Mouse (Mus musculus) hindbrain, embryonic 11.5 days (tissue): ENCODE results near the gene Rgl1. TPM values are rescaled to one million over a fixed set of nuclear protein-coding genes. Genes with fewer than 3 reads are reported as not detected.

Source experiments
- ATAC-seq: fragments of 200-750 bp; cut with Nextera tagmentation; 2 replicates; pipeline ENCODE4 v1.8.0; 2017; ENCODE audit warnings: mild to moderate bottlenecking, moderate TSS enrichment, moderate library complexity; ENCODE audit not compliant: low FRiP score
- DNase-seq: peaks from one replicate; pipeline ENCODE4 v3.0.0-alpha.2; 2015; ENCODE audit warnings: low spot score
- H3K27ac ChIP-seq: fragments of 300-500 bp; sonication (generic); 2 replicates; pipeline ENCODE4 v1.5.1; 2014; ENCODE audit warnings: mild to moderate bottlenecking, low read depth, low read length
- H3K27me3 ChIP-seq: fragments of 300-500 bp; sonication (generic); 2 replicates; pipeline ENCODE4 v1.6.1; 2014; ENCODE audit warnings: mild to moderate bottlenecking, low read length, moderate library complexity, mixed read lengths; ENCODE audit not compliant: control insufficient read depth, insufficient read depth
- H3K36me3 ChIP-seq: fragments of 300-500 bp; sonication (generic); 2 replicates; pipeline ENCODE4 v1.6.1; 2014; ENCODE audit warnings: mild to moderate bottlenecking, low read length, moderate library complexity, mixed read lengths; ENCODE audit not compliant: control insufficient read depth, insufficient read depth
- H3K4me1 ChIP-seq: fragments of 300-500 bp; sonication (generic); replicated peaks from 2 replicates; pipeline ENCODE4 v1.6.1; 2014; ENCODE audit warnings: low read length, mixed read lengths; ENCODE audit not compliant: control insufficient read depth, insufficient read depth
- H3K4me2 ChIP-seq: fragments of 300-500 bp; sonication (generic); replicated peaks from 2 replicates; pipeline ENCODE4 v1.6.1; 2014; ENCODE audit warnings: mild to moderate bottlenecking, low read depth, low read length
- H3K4me3 ChIP-seq: fragments of 300-500 bp; sonication (generic); 2 replicates; pipeline ENCODE4 v1.5.1; 2014; ENCODE audit warnings: low read depth, low read length
- H3K9ac ChIP-seq: fragments of 300-500 bp; sonication (generic); 2 replicates; pipeline ENCODE4 v1.6.1; 2014; ENCODE audit warnings: low read depth, low read length
- H3K9me3 ChIP-seq: fragments of 300-500 bp; sonication (generic); 2 replicates; pipeline ENCODE4 v1.6.1; 2016; ENCODE audit warnings: low read length; ENCODE audit not compliant: control insufficient read depth
- WGBS: fragments of 180-500 bp; shearing (Covaris S2); extraction: QIAGEN DNeasy Blood & Tissue Kit; methylation state at CpG from one replicate; pipeline ENCODE4 v1.1.7; 2014; 5-methylcytosine and 5-hydroxymethylcytosine counted together
- polyA plus RNA-seq: library from polyadenylated mRNA; unstranded; fragments of >200 nt; fragmentation: Nextera tagmentation; extraction: Ambion mirVana; gene quantifications from 2 replicates; pipeline ENCODE4 v1.2.1, GENCODE M21; 2014

Rgl1 gene
- polyA plus RNA-seq, 1 experiment from 2014 or later = 26.6 TPM

- H3K27ac ChIP-seq = no peak overlapping the region
- no peak overlapping the region for H3K9ac ChIP-seq
- H3K4me2 ChIP-seq = no peak overlapping the region
- H3K4me1 ChIP-seq = no peaks in the 10 kb centered on the region
- DNase-seq (no peak), ATAC-seq (no peak)
- 72% methylated on average over 4 of the region's 4 CpGs for WGBS
- H3K36me3 ChIP-seq = no peaks in the 10 kb centered on the region
- H3K27me3 ChIP-seq = no peaks in the 10 kb centered on the region
- H3K4me3 ChIP-seq = no peak overlapping the region
- no peaks in the 10 kb centered on the region for H3K9me3 ChIP-seq
Observed at GRCm38 (mm10) chr1:152514256-152514655, 251.9 kb downstream of the Rgl1 start.

DNA sequence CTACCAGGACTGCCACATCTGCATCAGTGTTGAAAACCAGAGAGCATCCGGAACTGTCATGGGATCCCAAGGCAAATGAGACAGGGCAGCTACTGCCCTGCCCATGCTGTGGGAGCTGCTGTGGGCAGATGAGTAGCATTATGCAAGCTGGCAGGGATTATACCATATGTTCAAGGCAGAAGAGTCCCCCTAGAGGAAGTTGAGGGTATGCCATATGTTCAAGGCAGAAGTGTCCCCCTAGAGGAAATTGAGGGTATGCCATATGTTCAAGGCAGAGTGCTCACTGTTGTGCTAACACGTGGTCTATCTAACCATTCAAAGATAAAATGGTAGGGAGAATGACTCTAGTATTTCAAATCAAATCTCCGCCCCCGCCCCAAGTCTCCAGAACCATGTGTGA is 254.9 kb downstream of the Rgl1 start:
- DNase-seq (peak; percentile 33), ATAC-seq (no peak)
- Histone ChIP-seq H3K27me3 (no peaks in the 10 kb centered on the region), H3K4me1 (no peaks in the 10 kb centered on the region), H3K4me2 (no peak overlapping the region), H3K36me3 (no peaks in the 10 kb centered on the region), H3K4me3 (no peak overlapping the region), H3K9me3 (no peaks in the 10 kb centered on the region), H3K9ac (no peak overlapping the region), H3K27ac (no peak overlapping the region)
- 70% methylated on average over 4 of the region's 4 CpGs for WGBS

DNA sequence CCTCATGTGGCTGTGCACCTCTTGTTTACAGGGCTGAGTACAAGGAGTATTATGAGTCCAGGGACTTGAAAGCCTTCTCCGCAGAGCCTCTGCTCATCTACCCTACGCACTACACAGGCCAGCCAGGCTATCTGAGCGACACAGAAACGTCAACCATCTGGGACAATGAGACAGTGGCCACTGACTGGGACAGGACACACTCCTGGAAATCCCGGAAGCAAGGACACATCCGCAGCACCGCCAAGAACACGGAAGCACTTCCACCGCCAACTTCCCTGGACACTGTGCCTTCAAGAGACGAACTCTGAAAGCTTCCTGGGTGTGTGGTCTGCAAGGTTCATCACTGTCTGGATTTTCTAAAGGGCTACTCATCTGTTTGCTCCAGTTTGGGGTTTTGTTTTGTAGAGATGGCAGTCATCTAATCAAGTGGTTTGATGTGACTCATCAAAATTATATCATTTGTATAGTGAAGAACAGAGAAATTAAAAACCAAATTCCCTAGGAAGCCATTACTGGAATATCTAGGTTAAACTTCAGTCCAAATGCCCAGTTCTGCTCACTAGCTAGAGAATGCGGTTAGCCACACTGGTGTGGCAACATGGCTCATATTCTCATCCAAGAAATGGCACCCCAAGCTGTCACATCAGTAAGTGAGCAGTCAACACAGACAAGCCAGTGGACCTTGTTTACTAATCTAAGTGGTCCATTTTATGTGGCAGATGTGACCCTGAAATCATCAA is 257.5 kb downstream of the Rgl1 start:
- H3K4me3 ChIP-seq = no peak overlapping the region
- no peak overlapping the region for H3K27ac ChIP-seq
- no peak for ATAC-seq
- 95% methylated on average over 11 of the region's 11 CpGs for WGBS
- no peak overlapping the region for H3K9ac ChIP-seq
- no peaks in the 10 kb centered on the region for H3K4me1 ChIP-seq
- H3K4me2 ChIP-seq = no peak overlapping the region
- no peaks in the 10 kb centered on the region for H3K36me3 ChIP-seq
- DNase-seq = no peak
- no peaks in the 10 kb centered on the region for H3K9me3 ChIP-seq
- no peaks in the 10 kb centered on the region for H3K27me3 ChIP-seq

GRCm38 (mm10) chr1:152506726-152507125 is 259.4 kb downstream of the Rgl1 start:
- H3K27me3 ChIP-seq = no peaks in the 10 kb centered on the region
- H3K9ac ChIP-seq = no peak overlapping the region
- DNase-seq = no peak
- H3K9me3 ChIP-seq = no peaks in the 10 kb centered on the region
- H3K36me3 ChIP-seq = no peaks in the 10 kb centered on the region
- ATAC-seq = no peak
- H3K4me1 ChIP-seq = no peaks in the 10 kb centered on the region
- H3K27ac ChIP-seq = no peak overlapping the region
- no peak overlapping the region for H3K4me3 ChIP-seq
- H3K4me2 ChIP-seq = no peak overlapping the region
- 96% methylated on average over 7 of the region's 7 CpGs for WGBS

GRCm38 (mm10) chr1:152506175-152506574 is 260.0 kb downstream of the Rgl1 start:
- no peaks in the 10 kb centered on the region for H3K9me3 ChIP-seq
- no peak overlapping the region for H3K27ac ChIP-seq
- no peak overlapping the region for H3K4me2 ChIP-seq
- H3K9ac ChIP-seq = no peak overlapping the region
- ATAC-seq (no peak), DNase-seq (no peak)
- 95% methylated on average over 5 of the region's 5 CpGs for WGBS
- H3K27me3 ChIP-seq = no peaks in the 10 kb centered on the region
- no peaks in the 10 kb centered on the region for H3K36me3 ChIP-seq
- no peaks in the 10 kb centered on the region for H3K4me1 ChIP-seq
- H3K4me3 ChIP-seq = no peak overlapping the region

- H3K27ac ChIP-seq = no peak overlapping the region
- H3K4me3 ChIP-seq = no peak overlapping the region
- ATAC-seq (no peak), DNase-seq (no peak)
- H3K27me3 ChIP-seq = no peaks in the 10 kb centered on the region
- WGBS = 85% methylated on average over 12 of the region's 12 CpGs
- H3K4me1 ChIP-seq = no peaks in the 10 kb centered on the region
- no peak overlapping the region for H3K4me2 ChIP-seq
- H3K9ac ChIP-seq = no peak overlapping the region
- no peaks in the 10 kb centered on the region for H3K36me3 ChIP-seq
- no peaks in the 10 kb centered on the region for H3K9me3 ChIP-seq
Observed at GRCm38 (mm10) chr1:152499802-152500201, 266.3 kb downstream of the Rgl1 start.

- no peak overlapping the region for H3K4me2 ChIP-seq
- H3K4me1 ChIP-seq = no peaks in the 10 kb centered on the region
- no peak overlapping the region for H3K4me3 ChIP-seq
- H3K27me3 ChIP-seq = no peaks in the 10 kb centered on the region
- H3K27ac ChIP-seq = no peak overlapping the region
- H3K36me3 ChIP-seq = no peaks in the 10 kb centered on the region
- 64% methylated on average over 11 of the region's 11 CpGs for WGBS
- no peak overlapping the region for H3K9ac ChIP-seq
- ATAC-seq (no peak), DNase-seq (peak; percentile 18)
- H3K9me3 ChIP-seq = no peaks in the 10 kb centered on the region
Observed at GRCm38 (mm10) chr1:152497581-152497980, 268.6 kb downstream of the Rgl1 start.

GRCm38 (mm10) chr1:152496831-152497230 is 269.3 kb downstream of the Rgl1 start:
- 91% methylated on average over 2 of the region's 2 CpGs for WGBS
- Histone ChIP-seq H3K9me3 (no peaks in the 10 kb centered on the region), H3K4me1 (no peaks in the 10 kb centered on the region), H3K27me3 (no peaks in the 10 kb centered on the region), H3K4me2 (no peak overlapping the region), H3K4me3 (no peak overlapping the region), H3K9ac (no peak overlapping the region), H3K27ac (no peak overlapping the region), H3K36me3 (no peaks in the 10 kb centered on the region)
- DNase-seq = no peak
- ATAC-seq = no peak

- H3K4me3 ChIP-seq = no peak overlapping the region
- DNase-seq (no peak), ATAC-seq (no peak)
- H3K9me3 ChIP-seq = no peaks in the 10 kb centered on the region
- no peak overlapping the region for H3K4me2 ChIP-seq
- no peaks in the 10 kb centered on the region for H3K4me1 ChIP-seq
- no peaks in the 10 kb centered on the region for H3K27me3 ChIP-seq
- WGBS = 95% methylated on average over 1 of the region's 1 CpGs
- H3K9ac ChIP-seq = no peak overlapping the region
- no peak overlapping the region for H3K27ac ChIP-seq
- no peaks in the 10 kb centered on the region for H3K36me3 ChIP-seq
Observed at GRCm38 (mm10) chr1:152492258-152492657, 273.9 kb downstream of the Rgl1 start.
